Mouse (Mus musculus) brain, embryonic 14.5 days (tissue): ENCODE data around the gene Stard7.

Experiments
- CTCF ChIP-seq: fragments of 200-500 bp; IDR thresholded peaks from 2 replicates; pipeline ENCODE4 v1.5.1; 2012; ENCODE audit warnings: inconsistent platforms, mild to moderate bottlenecking, moderate library complexity, borderline replicate concordance; ENCODE audit not compliant: insufficient read depth, insufficient read length; ENCODE audit errors: extremely low read depth
- POLR2A ChIP-seq: fragments of 200-500 bp; IDR thresholded peaks from 2 replicates; pipeline ENCODE4 v1.6.1; 2012; ENCODE audit warnings: mild to moderate bottlenecking, inconsistent platforms, borderline replicate concordance; ENCODE audit not compliant: poor library complexity, insufficient read depth, insufficient read length, severe bottlenecking; ENCODE audit errors: extremely low read depth

DNA sequence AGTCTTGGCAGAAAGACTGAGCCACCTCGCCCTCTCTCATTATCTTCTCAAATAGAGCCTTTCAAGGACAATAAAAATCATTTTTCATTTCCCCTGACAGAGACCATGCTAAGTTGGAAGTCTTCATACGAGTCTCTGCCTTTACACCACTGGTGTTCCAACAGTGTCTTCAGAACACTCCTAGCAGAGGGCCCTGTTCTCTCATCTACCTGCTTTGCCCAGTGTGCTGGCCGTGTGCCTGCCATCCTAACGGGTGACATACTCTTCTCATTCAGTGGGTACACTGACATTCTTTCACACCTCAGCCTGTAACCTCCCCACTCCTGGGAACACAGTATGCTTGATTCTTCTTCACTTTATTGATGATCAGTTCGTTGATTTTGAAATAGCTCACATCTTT is 46.4 kb downstream of the Stard7 start:
- TF ChIP-seq POLR2A (no peak), CTCF (no peak)
